Mouse (Mus musculus): ENCODE measurements at regions not wholly inside any gene's neighbourhood (a gene's known extent, or its start where the extent isn't known, plus 50 kb on each side); places are given as distances from the start of the nearest gene placed in this dataset.

DNA sequence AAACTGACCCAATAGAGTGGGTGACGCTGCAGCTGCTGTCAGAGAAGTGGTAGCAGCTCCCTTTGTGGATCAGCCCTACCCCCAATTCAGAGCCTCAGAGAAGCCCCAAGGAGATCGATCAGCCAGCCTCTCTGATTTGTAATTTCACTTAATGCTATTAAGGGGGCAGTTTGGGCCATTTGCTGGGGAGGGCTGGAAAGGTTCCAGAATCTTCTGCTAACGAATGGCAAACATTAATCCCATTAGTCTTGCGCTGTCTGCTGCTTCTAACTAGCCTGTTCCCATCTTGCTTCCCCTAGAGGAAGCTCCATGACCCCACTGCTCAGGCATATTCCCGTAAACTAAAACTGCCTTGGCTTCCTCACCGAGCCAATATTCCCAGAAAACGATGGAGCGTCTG is 59.9 kb upstream of the Lrrn2 start:
- no peak for DNase-seq (ENCODE audit: low read depth, low spot score)

DNA sequence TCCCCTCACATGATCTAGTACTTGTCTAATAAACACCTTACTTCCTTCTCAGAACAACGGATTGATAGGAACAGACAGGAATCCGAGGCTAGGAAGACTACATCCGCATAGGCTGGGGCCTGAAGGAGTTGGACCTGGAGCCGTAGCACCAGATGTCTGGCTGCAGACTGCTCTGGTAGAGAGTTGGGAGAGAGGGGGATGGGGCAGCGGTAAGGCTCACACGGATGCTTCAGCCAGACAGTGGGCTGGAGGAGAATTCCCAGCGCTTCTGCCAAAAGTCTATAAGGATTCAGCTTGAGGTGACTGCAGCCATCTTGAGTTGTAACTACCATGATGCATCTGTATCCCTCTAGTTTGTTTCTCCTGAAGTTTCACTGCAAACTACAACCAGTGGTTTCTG is 61.8 kb upstream of the Lrrn2 start:
- DNase-seq (ENCODE audit: low read depth, low spot score), result no peak

- DNase-seq (ENCODE audit: low read depth, low spot score), result no peak
Measured at GRCm38 (mm10) chr1:132817366-132817765, 62.7 kb upstream of the Lrrn2 start.

GRCm38 (mm10) chr1:132805543-132805942 is 63.9 kb upstream of the Nfasc start:
- no peak for DNase-seq (ENCODE audit: low read depth, low spot score)

- no peak for DNase-seq (ENCODE audit: low read depth, low spot score)
Measured at GRCm38 (mm10) chr1:132803842-132804241, 62.2 kb upstream of the Nfasc start.

- no peak for DNase-seq (ENCODE audit: low read depth, low spot score)
Measured at GRCm38 (mm10) chr1:132802380-132802779, 60.8 kb upstream of the Nfasc start.

- DNase-seq (ENCODE audit: low read depth, low spot score), result peak; percentile 88
Measured at GRCm38 (mm10) chr1:132800285-132800684, 58.7 kb upstream of the Nfasc start.

- DNase-seq (ENCODE audit: low read depth, low spot score), result peak; percentile 86
Measured at GRCm38 (mm10) chr1:132799258-132799657, 57.7 kb upstream of the Nfasc start.

GRCm38 (mm10) chr1:132794462-132794861 is 52.9 kb upstream of the Nfasc start:
- DNase-seq (ENCODE audit: low read depth, low spot score), result no peak
